Mouse (Mus musculus) heart, embryonic 16.5 days (tissue): ENCODE measurements around the gene Prdm8. TPM values are rescaled to one million over a fixed set of nuclear protein-coding genes. Genes with fewer than 3 reads are reported as not detected.

Experiments
- ATAC-seq: fragments of 200-750 bp; cut with Nextera tagmentation; replicated peaks from 2 replicates; pipeline ENCODE4 v1.8.0; 2017; ENCODE audit warnings: moderate number of reproducible peaks; ENCODE audit not compliant: insufficient read depth, low FRiP score; ENCODE audit errors: extremely low read depth
- H3K27ac ChIP-seq: fragments of 300-500 bp; sonication (generic); 2 replicates; pipeline ENCODE4 v1.5.1; 2014; ENCODE audit warnings: mild to moderate bottlenecking, low read length, control low read depth, moderate library complexity
- H3K27me3 ChIP-seq: fragments of 300-500 bp; sonication (generic); 2 replicates; pipeline ENCODE4 v1.6.1; 2014; ENCODE audit warnings: low read length, mixed read lengths; ENCODE audit not compliant: control insufficient read depth, insufficient read depth
- H3K36me3 ChIP-seq: fragments of 300-500 bp; sonication (generic); 2 replicates; pipeline ENCODE4 v1.6.1; 2014; ENCODE audit not compliant: control insufficient read depth, insufficient read depth
- H3K4me1 ChIP-seq: fragments of 300-500 bp; sonication (generic); 2 replicates; pipeline ENCODE4 v1.6.1; 2014; ENCODE audit warnings: low read length, mixed read lengths; ENCODE audit not compliant: control insufficient read depth, insufficient read depth
- H3K4me2 ChIP-seq: fragments of 300-500 bp; sonication (generic); 2 replicates; pipeline ENCODE4 v1.6.1; 2014; ENCODE audit warnings: low read depth, mild to moderate bottlenecking, control low read depth, low read length
- H3K4me3 ChIP-seq: fragments of 300-500 bp; sonication (generic); 2 replicates; pipeline ENCODE4 v1.5.1; 2014; ENCODE audit warnings: mild to moderate bottlenecking, control low read depth, low read length
- H3K9ac ChIP-seq: fragments of 300-500 bp; sonication (generic); 2 replicates; pipeline ENCODE4 v1.6.1; 2014; ENCODE audit warnings: low read length, control low read depth
- H3K9me3 ChIP-seq: fragments of 300-500 bp; sonication (generic); replicated peaks from 2 replicates; pipeline ENCODE4 v1.6.1; 2016; ENCODE audit warnings: low read length; ENCODE audit not compliant: control insufficient read depth
- WGBS: fragments of 180-500 bp; shearing (Covaris S2); extraction: QIAGEN DNeasy Blood & Tissue Kit; methylation state at CpG from one replicate; pipeline ENCODE4 v1.1.7; 2014; 5-methylcytosine and 5-hydroxymethylcytosine counted together
- polyA plus RNA-seq: library from polyadenylated mRNA; unstranded; fragments of >200 nt; fragmentation: Nextera tagmentation; extraction: Ambion mirVana; gene quantifications from 2 replicates; pipeline ENCODE4 v1.2.1, GENCODE M21; 2015

The Prdm8 gene
- 0.11 TPM in 1 of 2 replicates, not detected in the other for polyA plus RNA-seq

DNA sequence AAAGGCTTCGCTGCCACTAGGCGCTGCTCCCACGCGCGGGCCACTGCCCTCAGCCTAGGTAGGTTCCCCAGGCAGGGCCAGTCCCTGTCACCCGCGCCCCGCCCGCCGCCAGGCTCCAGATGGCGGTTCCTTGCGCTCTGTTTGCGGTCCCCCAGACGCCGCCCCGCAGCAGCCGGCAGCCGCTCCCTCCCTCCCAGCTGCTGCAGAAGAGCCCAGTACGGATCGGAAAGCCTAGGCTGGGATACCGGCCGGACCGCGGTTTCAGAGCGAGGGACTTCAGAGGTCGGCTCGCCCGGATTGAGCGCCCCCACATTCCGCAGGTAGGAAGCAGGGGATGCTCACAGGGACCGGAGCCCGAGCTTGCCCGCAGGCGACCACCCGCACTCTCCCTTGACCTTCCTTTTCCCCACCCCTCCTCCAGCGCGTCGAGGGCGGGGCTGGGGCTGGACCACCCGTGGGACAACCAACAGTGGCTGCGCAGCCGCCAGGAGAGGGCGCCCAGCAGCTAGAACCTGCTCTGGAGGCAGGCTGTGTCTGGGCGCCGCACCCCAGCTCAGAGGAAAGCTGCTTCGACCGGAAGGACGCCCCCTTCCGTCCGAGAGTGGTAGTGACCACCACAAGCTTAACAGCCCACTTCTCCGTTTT lies at the start of gene Prdm8:
Prdm8 (plus strand) TSS at position 19 of the 645 bp plus-strand sequence.
- ATAC-seq, result peak; percentile 95
- Histone ChIP-seq H3K4me2 (peak within 1 kb of the TSS; percentile 84), H3K4me1 (peaks cover 18% of the 10 kb centered on the region), H3K9me3 (no peaks in the 10 kb centered on the region), H3K9ac (peak within 1 kb of the TSS; percentile 74), H3K36me3 (no peaks in the 10 kb centered on the region), H3K4me3 (peak within 1 kb of the TSS; percentile 69), H3K27me3 (peaks cover 56% of the 10 kb centered on the region), H3K27ac (no peak within 1 kb of the TSS)
- WGBS, result 1% methylated on average over 47 of the region's 51 CpGs

DNA sequence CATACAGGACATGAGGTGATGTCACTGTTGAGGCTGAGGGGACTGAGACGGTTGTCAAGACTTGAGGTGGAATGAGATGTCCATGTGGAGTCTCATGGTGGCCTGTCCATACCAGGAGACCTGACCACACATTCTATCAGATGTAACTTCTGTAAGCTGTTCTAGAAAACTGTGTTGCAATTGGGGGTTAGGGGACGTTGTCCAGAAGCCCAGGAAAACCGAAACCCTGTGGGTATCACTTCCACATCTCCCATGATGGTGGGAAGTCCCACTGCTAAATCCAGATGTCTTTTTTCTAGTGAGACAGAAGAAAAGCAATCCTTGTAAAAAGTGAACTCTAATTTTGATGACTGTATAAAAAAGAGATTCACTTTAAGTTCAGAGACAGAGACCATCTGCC lies 39.9 kb upstream of the Prdm8 start:
- no peak overlapping the region for H3K27ac ChIP-seq
- no peak for ATAC-seq
- 83% methylated on average over 3 of the region's 3 CpGs for WGBS
- no peak overlapping the region for H3K4me2 ChIP-seq
- H3K4me1 ChIP-seq, result no peaks in the 10 kb centered on the region
- no peaks in the 10 kb centered on the region for H3K9me3 ChIP-seq
- no peaks in the 10 kb centered on the region for H3K27me3 ChIP-seq
- H3K9ac ChIP-seq, result no peak overlapping the region
- H3K4me3 ChIP-seq, result no peak overlapping the region
- H3K36me3 ChIP-seq, result no peaks in the 10 kb centered on the region

- ATAC-seq, result no peak
- H3K4me2 ChIP-seq, result no peak overlapping the region
- 78% methylated on average over 14 of the region's 14 CpGs for WGBS
These were observed 28.3 kb upstream of the Prdm8 start for GRCm38 (mm10) chr5:98138545-98139296.

GRCm38 (mm10) chr5:98139297-98139660 lies 27.7 kb upstream of the Prdm8 start:
- WGBS, result 80% methylated on average over 3 of the region's 3 CpGs

More at GRCm38 (mm10) chr5:98138545-98139296, 28.3 kb upstream of the Prdm8 start:
- Histone ChIP-seq H3K36me3 (no peaks in the 10 kb centered on the region), H3K4me1 (no peaks in the 10 kb centered on the region), H3K9me3 (no peaks in the 10 kb centered on the region), H3K4me3 (no peak overlapping the region), H3K27ac (no peak overlapping the region), H3K27me3 (no peaks in the 10 kb centered on the region), H3K9ac (no peak overlapping the region)

GRCm38 (mm10) chr5:98146895-98147294 lies 20.1 kb upstream of the Prdm8 start:
- WGBS, result 54% methylated on average over 3 of the region's 3 CpGs
- ATAC-seq, result no peak
- H3K4me3 ChIP-seq, result no peak overlapping the region
- H3K9ac ChIP-seq, result no peak overlapping the region
- no peak overlapping the region for H3K4me2 ChIP-seq
- no peaks in the 10 kb centered on the region for H3K27me3 ChIP-seq
- H3K27ac ChIP-seq, result no peak overlapping the region
- no peaks in the 10 kb centered on the region for H3K36me3 ChIP-seq
- no peaks in the 10 kb centered on the region for H3K9me3 ChIP-seq
- H3K4me1 ChIP-seq, result no peaks in the 10 kb centered on the region

More at GRCm38 (mm10) chr5:98139297-98139660, 27.7 kb upstream of the Prdm8 start:
- no peaks in the 10 kb centered on the region for H3K27me3 ChIP-seq
- no peak overlapping the region for H3K9ac ChIP-seq
- no peak overlapping the region for H3K4me2 ChIP-seq
- no peak overlapping the region for H3K4me3 ChIP-seq
- no peak overlapping the region for H3K27ac ChIP-seq
- no peaks in the 10 kb centered on the region for H3K36me3 ChIP-seq
- no peaks in the 10 kb centered on the region for H3K4me1 ChIP-seq
- H3K9me3 ChIP-seq, result no peaks in the 10 kb centered on the region
- no peak for ATAC-seq

GRCm38 (mm10) chr5:98166116-98166515 lies 882 bp upstream of the Prdm8 start:
- Histone ChIP-seq H3K4me1 (peaks cover 18% of the 10 kb centered on the region), H3K27me3 (peaks cover 44% of the 10 kb centered on the region), H3K9ac (no peak overlapping the region), H3K9me3 (no peaks in the 10 kb centered on the region), H3K27ac (no peak overlapping the region), H3K36me3 (no peaks in the 10 kb centered on the region), H3K4me3 (no peak overlapping the region; the same call in 1 of the 2 replicates), H3K4me2 (peak overlapping the region; percentile 84; the same call in 1 of the 2 replicates)
- no peak for ATAC-seq
- WGBS, result 8% methylated on average over 15 of the region's 15 CpGs

- peak overlapping the region; percentile 84 for H3K4me2 ChIP-seq
- under 1% methylated on average over 37 of the region's 37 CpGs for WGBS
- ATAC-seq, result no peak
- peak overlapping the region; percentile 69 for H3K4me3 ChIP-seq
- peaks cover 68% of the 10 kb centered on the region for H3K27me3 ChIP-seq
- peaks cover 22% of the 10 kb centered on the region for H3K4me1 ChIP-seq
- H3K36me3 ChIP-seq, result no peaks in the 10 kb centered on the region
- no peaks in the 10 kb centered on the region for H3K9me3 ChIP-seq
- H3K9ac ChIP-seq, result peak overlapping the region; percentile 22; the same call in 1 of the 2 replicates
- H3K27ac ChIP-seq, result no peak overlapping the region
These were observed 1.6 kb downstream of the Prdm8 start for GRCm38 (mm10) chr5:98168356-98169285.

- Histone ChIP-seq H3K9ac (no peak overlapping the region), H3K4me2 (peak overlapping the region; percentile 84), H3K36me3 (no peaks in the 10 kb centered on the region), H3K27ac (no peak overlapping the region), H3K27me3 (peaks cover 68% of the 10 kb centered on the region), H3K4me3 (peak overlapping the region; percentile 69), H3K4me1 (peaks cover 22% of the 10 kb centered on the region), H3K9me3 (no peaks in the 10 kb centered on the region)
- WGBS, result 7% methylated on average over 30 of the region's 30 CpGs
- ATAC-seq, result no peak
These were observed 2.7 kb downstream of the Prdm8 start for GRCm38 (mm10) chr5:98169376-98170351.
